10 mouse cellular contexts compared by ENCODE assay signal in genomic region chr2:116059661-116060060, GRCm38 (mm10). TPM values are rescaled to one million over a fixed set of nuclear protein-coding genes. Genes with fewer than 3 reads are reported as not detected.
DNase-seq lines count a peak whose midpoint lies in the region; ATAC-seq and TF ChIP-seq lines count a peak whose summit lies in the region.
"Had no signal": no experiment of that assay in that cellular context is flagged by ENCODE, and none has a peak within 500 bp of the region (broad histone marks: within the 10 kb centered on the region; RNA-seq: fewer than 3 reads in every experiment).

No protein-coding gene starts in this region.

- WGBS in heart, embryonic 12.5 days = 64% methylated on average over 1 of the region's 1 CpGs
- 25% methylated on average over 1 of the region's 1 CpGs for WGBS in hindbrain, embryonic 10.5 days
- 0% methylated on average over 1 of the region's 1 CpGs for WGBS in midbrain, embryonic 13.5 days
- WGBS in thymus, adult 2 months = 81% methylated on average over 1 of the region's 1 CpGs

- H3K4me2 ChIP-seq in heart, embryonic 12.5 days = peak overlapping the region; percentile 99
- H3K4me2 ChIP-seq in midbrain, embryonic 13.5 days (replicated peaks) = peak overlapping the region; percentile 71

- H3K36me3 ChIP-seq in heart, embryonic 12.5 days = peaks cover 33% of the 10 kb centered on the region
- peaks cover 53% of the 10 kb centered on the region for H3K36me3 ChIP-seq in hindbrain, embryonic 10.5 days
- H3K36me3 ChIP-seq in midbrain, embryonic 13.5 days = no peaks in the 10 kb centered on the region
- H3K36me3 ChIP-seq in thymus, adult 2 months (ENCODE audit: control insufficient read depth, insufficient read depth, low read length) = no peaks in the 10 kb centered on the region
- H3K36me3 ChIP-seq: liver, embryonic 13.5 days had no signal

- H3K4me3 ChIP-seq in heart, embryonic 12.5 days = peak overlapping the region; percentile 68
- peak overlapping the region; percentile 90 for H3K4me3 ChIP-seq in hindbrain, embryonic 10.5 days
- H3K4me3 ChIP-seq in midbrain, embryonic 13.5 days (replicated peaks) = peak overlapping the region; percentile 71
- H3K4me3 ChIP-seq in thymus, adult 2 months (ENCODE audit: control insufficient read depth, insufficient read depth, low read length) = no peak overlapping the region

- no peaks in the 10 kb centered on the region for H3K9me3 ChIP-seq in heart, embryonic 12.5 days (replicated peaks)
- H3K9me3 ChIP-seq in hindbrain, embryonic 10.5 days = no peaks in the 10 kb centered on the region
- H3K9me3 ChIP-seq in midbrain, embryonic 13.5 days = no peaks in the 10 kb centered on the region
- H3K9me3 ChIP-seq: liver, embryonic 13.5 days had no signal

- peaks cover 56% of the 10 kb centered on the region for H3K4me1 ChIP-seq in heart, embryonic 12.5 days (replicated peaks)
- H3K4me1 ChIP-seq in hindbrain, embryonic 10.5 days (replicated peaks) = peaks cover 68% of the 10 kb centered on the region
- peaks cover 59% of the 10 kb centered on the region for H3K4me1 ChIP-seq in midbrain, embryonic 13.5 days (replicated peaks)
- no peaks in the 10 kb centered on the region for H3K4me1 ChIP-seq in thymus, adult 2 months (replicated peaks; ENCODE audit: control insufficient read depth, insufficient read depth, low read length)

- H3K9ac ChIP-seq in heart, embryonic 12.5 days = peak overlapping the region; percentile 56; the same call in 1 of the 2 replicates
- H3K9ac ChIP-seq in midbrain, embryonic 13.5 days (replicated peaks) = peak overlapping the region; percentile 95
- H3K9ac ChIP-seq: liver, embryonic 13.5 days had no signal

- TF ChIP-seq CTCF in thymus, adult 2 months (IDR thresholded peaks at IDR 0.05; ENCODE audit: borderline replicate concordance, control insufficient read depth, extremely low read depth, insufficient read depth, low read length, poor library complexity) = no peak

- no peak for TF ChIP-seq POLR2A in thymus, adult 2 months (IDR thresholded peaks at IDR 0.05; ENCODE audit: control insufficient read depth, extremely low read depth, insufficient read depth, low read length, poor library complexity)

- ATAC-seq in heart, embryonic 12.5 days (ENCODE audit: insufficient number of reproducible peaks, low FRiP score) = no peak
- ATAC-seq in midbrain, embryonic 13.5 days = no peak

- no peak overlapping the region for H3K27ac ChIP-seq in heart, embryonic 12.5 days (ENCODE audit: poor library complexity, severe bottlenecking)
- H3K27ac ChIP-seq in hindbrain, embryonic 10.5 days = peak overlapping the region; percentile 98
- peak overlapping the region; percentile 95 for H3K27ac ChIP-seq in midbrain, embryonic 13.5 days
- H3K27ac ChIP-seq in thymus, adult 2 months (ENCODE audit: control insufficient read depth, insufficient read depth, low read length) = no peak overlapping the region
- H3K27ac ChIP-seq: liver, embryonic 13.5 days had no signal

- no peaks in the 10 kb centered on the region for H3K27me3 ChIP-seq in heart, embryonic 12.5 days (replicated peaks)
- peaks cover 21% of the 10 kb centered on the region for H3K27me3 ChIP-seq in hindbrain, embryonic 10.5 days (ENCODE audit: insufficient read depth, poor library complexity, severe bottlenecking)
- H3K27me3 ChIP-seq in midbrain, embryonic 13.5 days = peaks cover 35% of the 10 kb centered on the region
- peaks cover 14% of the 10 kb centered on the region; the same call in 1 of the 2 replicates for H3K27me3 ChIP-seq in thymus, adult 2 months (ENCODE audit: control insufficient read depth, insufficient read depth, low read length)

- no peak for DNase-seq in heart, adult 18-20 months
- peak; percentile 48 for DNase-seq in NIH3T3 (ENCODE audit: low read depth)
- DNase-seq in hindbrain, embryonic 10.5 days (ENCODE audit: low spot score) = no peak
- DNase-seq in thymus, adult 2 months = no peak
- DNase-seq in layer of hippocampus, adult 11-12 months (ENCODE audit: low spot score) = no peak
- no peak for DNase-seq in thymus, postnatal 0 days (ENCODE audit: low spot score)
- DNase-seq: liver, embryonic 13.5 days had no signal

RNA-seq across cellular contexts. Expression of gene Meis2, which starts 6.0 kb away (rescaled TPM):
- 49.9 and 52.9 TPM in 2 replicates for polyA plus RNA-seq in heart, embryonic 12.5 days (2016; fragmentation: Nextera tagmentation; extraction: Ambion mirVana)
- 10 to 100 TPM; 19.1 to 24.3 TPM for total RNA-seq in heart, adult 18-20 months (2021)
- 61.3 and 91.1 TPM in 2 replicates for polyA plus RNA-seq in hindbrain, embryonic 10.5 days (2016; fragmentation: Nextera tagmentation; extraction: Ambion mirVana)
- polyA plus RNA-seq in midbrain, embryonic 13.5 days (2015; fragmentation: Nextera tagmentation; extraction: Ambion mirVana) = 69.4 and 79.0 TPM in 2 replicates
- polyA plus RNA-seq in thymus, adult 2 months (2012; rRNA removed) = 8.8 and 10.5 TPM in 2 replicates
- 8.2 TPM in 2 replicates for polyA plus RNA-seq in thymus, postnatal 0 days (2015; fragmentation: Nextera tagmentation; extraction: Ambion mirVana)
- total RNA-seq: common myeloid progenitor, adult 5-6 weeks had no signal

Comparison
In these comparisons a context has a peak if more than half of its experiments do, and no peak if none do; other contexts are left out.
1. H3K27ac ChIP-seq: peak in hindbrain, embryonic 10.5 days (single experiment) and midbrain, embryonic 13.5 days (single experiment); none in heart, embryonic 12.5 days (single experiment) and thymus, adult 2 months (single experiment).